14 mouse cellular contexts compared by ENCODE assay signal in the genomic region with DNA sequence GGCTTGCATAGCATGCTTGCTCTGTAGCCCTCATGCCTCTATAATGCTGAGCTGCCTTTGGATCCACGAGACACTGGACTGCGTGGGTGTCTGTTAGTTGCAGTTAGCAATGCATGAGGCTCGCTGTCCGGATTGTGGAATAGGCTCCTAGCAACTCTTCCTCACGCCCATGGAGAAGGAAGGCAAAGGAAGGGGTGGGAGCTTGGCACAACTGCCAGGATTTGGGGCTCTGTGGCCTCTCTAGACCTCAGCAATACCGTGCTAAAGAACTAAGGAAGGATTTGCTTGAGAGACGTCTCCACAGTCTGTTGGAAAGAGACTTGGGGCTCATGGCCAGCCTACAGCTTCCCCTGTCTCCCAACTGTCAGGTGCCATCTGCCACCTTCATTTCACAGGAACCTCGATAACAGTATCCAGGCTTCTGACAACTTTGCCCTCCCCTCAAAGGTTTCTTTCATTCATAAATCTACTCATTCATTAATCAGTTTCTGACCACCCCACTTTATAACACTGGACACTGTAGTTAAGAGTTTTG. TPM values are rescaled to one million over a fixed set of nuclear protein-coding genes. Genes with fewer than 3 reads are reported as not detected.
DNase-seq lines count a peak whose midpoint lies in the region; ATAC-seq and TF ChIP-seq lines count a peak whose summit lies in the region.
"Had no signal": no experiment of that assay in that cellular context is flagged by ENCODE, and none has a peak within 500 bp of the region (broad histone marks: within the 10 kb centered on the region; RNA-seq: fewer than 3 reads in every experiment).

No protein-coding gene starts in this region.

- peak overlapping the region; percentile 89 for H3K27ac ChIP-seq in hindbrain, embryonic 10.5 days
- H3K27ac ChIP-seq in midbrain, embryonic 12.5 days (replicated peaks) = peak overlapping the region; percentile 93; the same call in 1 of the 2 replicates
- H3K27ac ChIP-seq in heart, adult 2 months = no peak overlapping the region
- H3K27ac ChIP-seq: stomach, postnatal 0 days had no signal

- no peak for TF ChIP-seq CTCF in heart, adult 2 months (IDR thresholded peaks at IDR 0.05)

- no peak for TF ChIP-seq EP300 in heart, adult 2 months (IDR thresholded peaks at IDR 0.05; ENCODE audit: insufficient read depth, low read depth, low read length)

- peak; percentile 33 for DNase-seq in cerebellum, adult 9-11 months
- no peak for DNase-seq in cerebellum, adult 8-10 months
- DNase-seq in brain, adult 2 months (ENCODE audit: low read depth, low spot score) = peak; percentile 65
- DNase-seq in hindbrain, embryonic 10.5 days (ENCODE audit: low spot score) = no peak
- DNase-seq in gastrocnemius, adult 18-20 months (ENCODE audit: low spot score) = no peak
- DNase-seq in right cerebral cortex, postnatal 4 days = no peak
- no peak for DNase-seq in heart, adult 2 months
- DNase-seq: kidney, adult 8-10 months; layer of hippocampus, postnatal 36 days; lung, postnatal 36 days had no signal

- H3K4me3 ChIP-seq in hindbrain, embryonic 10.5 days = 0 out of 2 replicates have a peak overlapping the region, but pooled peaks have one; percentile 34
- no peak overlapping the region for H3K4me3 ChIP-seq in midbrain, embryonic 12.5 days
- H3K4me3 ChIP-seq in heart, adult 2 months = no peak overlapping the region
- H3K4me3 ChIP-seq: heart, embryonic 12.5 days; limb, embryonic 15.5 days had no signal

- 75% methylated on average over 8 of the region's 8 CpGs for WGBS in hindbrain, embryonic 10.5 days
- WGBS in midbrain, embryonic 12.5 days = 86% methylated on average over 8 of the region's 8 CpGs
- WGBS in heart, adult 2 months = 80% methylated on average over 8 of the region's 8 CpGs

- H3K4me1 ChIP-seq in hindbrain, embryonic 10.5 days (replicated peaks) = peaks cover 39% of the 10 kb centered on the region
- H3K4me1 ChIP-seq in midbrain, embryonic 12.5 days = peaks cover 28% of the 10 kb centered on the region
- peaks cover 2% of the 10 kb centered on the region for H3K4me1 ChIP-seq in heart, adult 2 months (ENCODE audit: control insufficient read depth, insufficient read depth, low read length)

- H3K36me3 ChIP-seq in hindbrain, embryonic 10.5 days = peaks cover 56% of the 10 kb centered on the region
- H3K36me3 ChIP-seq in midbrain, embryonic 12.5 days = peaks cover 29% of the 10 kb centered on the region
- no peaks in the 10 kb centered on the region for H3K36me3 ChIP-seq in heart, adult 2 months (ENCODE audit: control insufficient read depth, insufficient read depth, low read length)

- H3K9me3 ChIP-seq in hindbrain, embryonic 10.5 days = no peaks in the 10 kb centered on the region
- H3K9me3 ChIP-seq in midbrain, embryonic 12.5 days = no peaks in the 10 kb centered on the region
- H3K9me3 ChIP-seq: heart, embryonic 12.5 days; limb, embryonic 15.5 days had no signal

- no peaks in the 10 kb centered on the region for H3K79me2 ChIP-seq in heart, adult 2 months (replicated peaks; ENCODE audit: control insufficient read depth, insufficient read depth, low read length)

- intact Hi-C loops in heart, adult 2 months (cut with DNase I) = no loop called here

- no peak for ATAC-seq in midbrain, embryonic 12.5 days (ENCODE audit: low FRiP score, low read depth)

- H3K4me2 ChIP-seq in midbrain, embryonic 12.5 days (replicated peaks) = no peak overlapping the region
- H3K4me2 ChIP-seq: heart, embryonic 12.5 days had no signal

- TF ChIP-seq POLR2A in heart, adult 2 months (IDR thresholded peaks at IDR 0.05; ENCODE audit: insufficient read depth, low read depth, low read length) = no peak

- 0 out of 2 replicates have a peak, but pooled peaks cover 5% of the 10 kb centered on the region for H3K27me3 ChIP-seq in hindbrain, embryonic 10.5 days (ENCODE audit: insufficient read depth, poor library complexity, severe bottlenecking)
- H3K27me3 ChIP-seq in midbrain, embryonic 12.5 days = no peaks in the 10 kb centered on the region
- H3K27me3 ChIP-seq in heart, adult 2 months (ENCODE audit: control insufficient read depth, insufficient read depth, low read length) = no peaks in the 10 kb centered on the region
- H3K27me3 ChIP-seq: heart, embryonic 12.5 days; limb, embryonic 15.5 days had no signal

- peak overlapping the region; percentile 45; the same call in 1 of the 2 replicates for H3K9ac ChIP-seq in midbrain, embryonic 12.5 days (replicated peaks)
- H3K9ac ChIP-seq in heart, adult 2 months (ENCODE audit: low read depth, low read length) = no peak overlapping the region
- H3K9ac ChIP-seq: limb, embryonic 15.5 days had no signal

RNA-seq across cellular contexts. Expression of gene Lrrc75a, which starts 33.4 kb away (rescaled TPM):
- polyA plus RNA-seq in hindbrain, embryonic 10.5 days (2016; fragmentation: Nextera tagmentation; extraction: Ambion mirVana) = 12.6 and 15.0 TPM in 2 replicates
- polyA plus RNA-seq in midbrain, embryonic 12.5 days (2016; fragmentation: Nextera tagmentation; extraction: Ambion mirVana) = 12.8 and 16.6 TPM in 2 replicates
- 1 to 10 TPM; 3.2 to 3.5 TPM for total RNA-seq in gastrocnemius, adult 18-20 months (2021)
- 1 to 10 TPM; 3.3 to 4.2 TPM for total RNA-seq in heart, adult 2 months (2021)
- 6.2 and 9.6 TPM in 2 replicates for polyA plus RNA-seq in heart, adult 2 months (2012; rRNA removed)

RNA-seq across cellular contexts. Expression of gene Mmgt2, which starts 33.5 kb away (rescaled TPM):
- 36.1 and 47.3 TPM in 2 replicates for polyA plus RNA-seq in hindbrain, embryonic 10.5 days (2016; fragmentation: Nextera tagmentation; extraction: Ambion mirVana)
- 36.4 and 39.9 TPM in 2 replicates for polyA plus RNA-seq in midbrain, embryonic 12.5 days (2016; fragmentation: Nextera tagmentation; extraction: Ambion mirVana)
- total RNA-seq in gastrocnemius, adult 18-20 months (2021) = 1 to 10 TPM; 3.3 to 3.6 TPM
- total RNA-seq in heart, adult 2 months (2021) = 1 to 10 TPM; 5.8 to 8.6 TPM
- polyA plus RNA-seq in heart, adult 2 months (2012; rRNA removed) = 8.7 and 8.9 TPM in 2 replicates

RNA-seq across cellular contexts. Expression of gene Trpv2, which starts 40.7 kb away (rescaled TPM):
- 6.2 and 6.5 TPM in 2 replicates for polyA plus RNA-seq in hindbrain, embryonic 10.5 days (2016; fragmentation: Nextera tagmentation; extraction: Ambion mirVana)
- polyA plus RNA-seq in midbrain, embryonic 12.5 days (2016; fragmentation: Nextera tagmentation; extraction: Ambion mirVana) = 10.9 and 12.7 TPM in 2 replicates
- 1 to 10 TPM in 1 of 2 experiments, under 1 TPM in 1; 0.87 to 2.1 TPM for total RNA-seq in gastrocnemius, adult 18-20 months (2021)
- 1 to 10 TPM; 2.6 to 3.5 TPM for total RNA-seq in heart, adult 2 months (2021)
- 4.6 and 5.6 TPM in 2 replicates for polyA plus RNA-seq in heart, adult 2 months (2012; rRNA removed)

Comparison
In these comparisons a context has a peak if more than half of its experiments do, and no peak if none do; other contexts are left out.
1. DNase-seq: peak in cerebellum, adult 9-11 months (single experiment) and brain, adult 2 months (single experiment); none in cerebellum, adult 8-10 months (single experiment), hindbrain, embryonic 10.5 days (single experiment), gastrocnemius, adult 18-20 months (single experiment), right cerebral cortex, postnatal 4 days (single experiment) and heart, adult 2 months (0 of 2).